Mouse (Mus musculus): ENCODE results near the gene Nipbl.

DNA sequence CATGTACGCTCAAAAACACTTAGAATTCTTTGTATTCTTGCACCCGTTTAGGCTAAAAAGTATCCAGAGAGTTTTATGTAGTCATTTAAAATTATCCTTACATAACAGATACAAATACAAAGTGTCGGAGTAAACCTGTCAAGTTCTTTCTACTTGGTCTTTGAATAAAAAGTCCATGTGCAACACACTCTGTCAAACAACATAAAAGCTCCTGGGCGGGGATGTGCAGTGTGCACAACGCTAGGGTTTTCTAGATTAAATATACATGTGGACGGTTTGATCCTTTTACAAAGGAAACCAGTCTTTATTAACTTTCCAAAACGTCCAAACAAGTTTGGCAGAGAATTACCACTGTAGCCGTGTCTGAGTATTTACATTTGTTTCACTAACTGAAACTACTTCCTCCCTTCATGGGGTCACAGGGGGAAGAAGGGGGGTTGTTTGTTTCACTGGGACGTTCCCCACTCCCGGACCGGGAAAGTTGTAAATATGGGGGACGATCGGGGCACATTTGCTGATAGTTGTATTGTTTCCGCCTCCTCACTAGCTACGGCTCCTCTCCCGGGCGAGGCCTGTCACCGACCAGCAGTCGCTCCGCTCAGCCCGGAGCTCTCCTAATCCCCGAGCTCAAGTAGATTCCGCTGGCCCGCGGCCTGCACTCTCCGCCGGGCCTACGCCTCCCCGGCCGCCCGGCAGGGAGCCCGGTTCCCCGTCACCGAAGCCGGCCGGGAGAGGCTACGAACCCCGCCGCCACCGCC lies 916 bp downstream of the Nipbl start:
- TF ChIP-seq CTCF (IDR thresholded peaks at IDR 0.05; ENCODE audit: control insufficient read depth, insufficient read depth, insufficient replicate concordance, low read depth, low read length), result no peak
- 0 out of 2 replicates have a peak, but pooled peaks have one; percentile 43 for TF ChIP-seq POLR2A (IDR thresholded peaks at IDR 0.05; ENCODE audit: control insufficient read depth, low read depth, low read length)

All from testis, adult 2 months (tissue).